Mouse (Mus musculus) intestine, embryonic 14.5 days (tissue): ENCODE measurements around the gene Tagln2. TPM values are rescaled to one million over a fixed set of nuclear protein-coding genes. Genes with fewer than 3 reads are reported as not detected.

Experiments used
- ATAC-seq: fragments of 200-750 bp; cut with Nextera tagmentation; replicated peaks from 2 replicates; pipeline ENCODE4 v1.8.0; 2017; ENCODE audit warnings: low read depth, moderate number of reproducible peaks, moderate TSS enrichment, moderate library complexity; ENCODE audit not compliant: low FRiP score, low TSS enrichment
- DNase-seq: peaks from one replicate; pipeline ENCODE4 v3.0.0-alpha.2; 2018; ENCODE audit warnings: low spot score
- H3K27ac ChIP-seq: fragments of 300-500 bp; sonication (generic); 2 replicates; pipeline ENCODE4 v1.5.1; 2014; ENCODE audit warnings: low read depth, mild to moderate bottlenecking, control low read depth
- H3K27me3 ChIP-seq: fragments of 300-500 bp; sonication (generic); replicated peaks from 2 replicates; pipeline ENCODE4 v1.6.1; 2014; ENCODE audit warnings: low read length, control low read depth; ENCODE audit not compliant: control insufficient read depth, insufficient read depth
- H3K36me3 ChIP-seq: fragments of 300-500 bp; sonication (generic); 2 replicates; pipeline ENCODE4 v1.6.1; 2014; ENCODE audit warnings: low read length, control low read depth; ENCODE audit not compliant: control insufficient read depth, insufficient read depth
- H3K4me1 ChIP-seq: fragments of 300-500 bp; sonication (generic); replicated peaks from 2 replicates; pipeline ENCODE4 v1.6.1; 2014; ENCODE audit warnings: low read length, control low read depth, mixed read lengths; ENCODE audit not compliant: control insufficient read depth, insufficient read depth
- H3K4me2 ChIP-seq: fragments of 300-500 bp; sonication (generic); 2 replicates; pipeline ENCODE4 v1.6.1; 2014; ENCODE audit warnings: low read length
- H3K4me3 ChIP-seq: fragments of 300-500 bp; sonication (generic); 2 replicates; pipeline ENCODE4 v1.5.1; 2014; ENCODE audit warnings: low read depth, low read length, control low read depth, mixed read lengths
- H3K9ac ChIP-seq: fragments of 300-500 bp; sonication (generic); 2 replicates; pipeline ENCODE4 v1.6.1; 2014; ENCODE audit warnings: mild to moderate bottlenecking, low read length
- H3K9me3 ChIP-seq: fragments of 300-500 bp; sonication (generic); 2 replicates; pipeline ENCODE4 v1.6.1; 2016; ENCODE audit warnings: low read length, control low read depth; ENCODE audit not compliant: control insufficient read depth
- WGBS: fragments of 180-500 bp; shearing (Covaris S2); extraction: QIAGEN DNeasy Blood & Tissue Kit; methylation state at CpG from one replicate; pipeline ENCODE4 v1.1.7; 2014; 5-methylcytosine and 5-hydroxymethylcytosine counted together
- polyA plus RNA-seq: library from polyadenylated mRNA; unstranded; fragments of >200 nt; fragmentation: Nextera tagmentation; extraction: Ambion mirVana; gene quantifications from 2 replicates; pipeline ENCODE4 v1.2.1, GENCODE M21; 2014

Gene Tagln2
- polyA plus RNA-seq, 1 experiment from 2014 or later = 241 TPM

DNA sequence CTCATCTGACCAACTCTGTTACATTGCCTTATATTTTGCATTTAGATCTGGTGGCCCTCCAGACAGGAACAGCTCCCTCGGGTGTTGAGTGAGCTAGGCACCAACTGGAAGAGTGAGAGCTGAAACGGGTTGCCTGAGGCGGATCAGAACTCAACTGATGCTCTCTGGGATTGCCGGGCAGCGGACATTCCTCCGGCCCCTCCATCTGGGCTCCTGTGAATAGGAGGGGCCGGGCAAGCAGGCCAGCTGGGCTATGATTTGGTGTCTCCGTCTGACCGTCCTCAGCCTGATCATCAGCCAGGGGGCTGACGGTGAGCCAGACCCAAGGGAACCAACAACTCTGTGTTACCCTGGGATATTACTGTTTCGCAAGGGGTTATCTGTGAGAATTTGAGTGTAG is 15.6 kb upstream of the Tagln2 start:
- Histone ChIP-seq H3K9me3 (no peaks in the 10 kb centered on the region), H3K36me3 (peaks cover 32% of the 10 kb centered on the region), H3K27me3 (no peaks in the 10 kb centered on the region), H3K4me2 (peak overlapping the region; percentile 77), H3K4me1 (peaks cover 31% of the 10 kb centered on the region), H3K27ac (no peak overlapping the region), H3K4me3 (peak overlapping the region; percentile 6; the same call in 1 of the 2 replicates), H3K9ac (no peak overlapping the region)
- no peak for DNase-seq
- no peak for ATAC-seq
- 53% methylated on average over 11 of the region's 11 CpGs for WGBS

DNA sequence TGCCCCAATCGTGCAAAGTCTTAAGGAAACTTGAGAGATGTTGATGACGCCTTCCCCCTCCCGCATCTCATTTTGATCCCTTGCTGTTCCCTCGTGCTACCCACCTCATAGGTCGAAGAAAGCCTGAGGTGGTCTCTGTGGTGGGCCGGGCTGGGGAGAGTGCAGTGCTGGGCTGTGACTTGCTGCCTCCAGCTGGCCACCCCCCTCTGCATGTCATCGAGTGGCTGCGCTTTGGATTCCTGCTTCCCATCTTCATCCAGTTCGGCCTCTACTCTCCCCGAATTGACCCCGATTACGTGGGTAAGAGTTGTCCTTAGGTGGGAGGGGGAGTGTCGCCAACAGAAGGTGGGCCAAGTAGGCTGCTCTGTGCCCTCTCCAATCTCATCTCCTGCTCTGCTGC is 15.2 kb upstream of the Tagln2 start:
- Histone ChIP-seq H3K36me3 (peaks cover 34% of the 10 kb centered on the region), H3K4me1 (peaks cover 31% of the 10 kb centered on the region), H3K4me2 (peak overlapping the region; percentile 77; the same call in 1 of the 2 replicates), H3K27me3 (no peaks in the 10 kb centered on the region), H3K27ac (no peak overlapping the region), H3K9ac (no peak overlapping the region), H3K4me3 (0 out of 2 replicates have a peak overlapping the region, but pooled peaks have one; percentile 4), H3K9me3 (no peaks in the 10 kb centered on the region)
- DNase-seq (no peak), ATAC-seq (no peak)
- 63% methylated on average over 13 of the region's 13 CpGs for WGBS

DNA sequence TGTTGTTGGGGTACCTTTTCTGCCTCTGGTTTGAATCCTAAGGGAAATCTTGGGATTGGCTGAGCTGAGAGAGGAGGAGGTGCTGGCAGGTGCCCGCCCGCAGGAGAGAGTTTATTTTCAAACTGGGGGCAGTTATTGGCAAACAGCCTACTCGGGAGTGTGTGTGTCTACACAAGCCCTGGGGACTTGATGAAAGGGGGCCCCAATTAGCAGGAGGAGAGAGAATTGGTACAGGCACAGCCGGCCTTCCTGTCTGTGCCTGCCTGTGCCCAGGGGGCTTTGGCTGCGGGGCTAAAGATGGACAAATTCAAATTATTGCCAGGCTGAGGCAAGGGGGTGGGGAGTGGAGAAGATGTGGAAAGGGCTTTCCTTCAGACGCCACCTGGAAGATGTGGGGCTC is 14.0 kb upstream of the Tagln2 start:
- H3K27me3 ChIP-seq = no peaks in the 10 kb centered on the region
- peaks cover 34% of the 10 kb centered on the region for H3K36me3 ChIP-seq
- DNase-seq (no peak), ATAC-seq (no peak)
- no peaks in the 10 kb centered on the region for H3K9me3 ChIP-seq
- no peak overlapping the region for H3K27ac ChIP-seq
- H3K9ac ChIP-seq = no peak overlapping the region
- 0 out of 2 replicates have a peak overlapping the region, but pooled peaks have one; percentile 9 for H3K4me2 ChIP-seq
- peaks cover 33% of the 10 kb centered on the region for H3K4me1 ChIP-seq
- no peak overlapping the region for H3K4me3 ChIP-seq
- WGBS = 48% methylated on average over 6 of the region's 6 CpGs

DNA sequence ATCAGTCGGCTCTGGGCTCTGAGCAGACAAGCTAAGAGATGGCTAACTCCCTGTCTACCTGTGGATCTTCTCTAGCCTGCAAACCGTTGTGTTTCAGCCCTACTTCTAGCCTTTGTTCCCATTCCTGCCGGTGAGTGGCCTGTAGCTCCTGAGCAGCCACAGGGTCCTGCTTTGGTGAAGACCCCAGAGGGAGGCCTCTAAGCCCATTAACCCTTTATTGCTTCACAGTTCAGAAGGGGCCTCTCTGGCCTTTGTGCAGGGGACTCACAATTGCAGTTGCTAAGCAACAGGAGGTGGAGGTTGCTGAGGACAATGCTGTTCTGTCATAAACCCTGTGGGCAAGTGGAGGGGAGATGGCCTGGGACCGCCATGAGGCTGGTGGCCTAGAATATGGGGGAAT is 13.6 kb upstream of the Tagln2 start:
- Histone ChIP-seq H3K4me2 (peak overlapping the region; percentile 9; the same call in 1 of the 2 replicates), H3K4me3 (no peak overlapping the region), H3K27ac (no peak overlapping the region), H3K36me3 (peaks cover 38% of the 10 kb centered on the region), H3K9ac (no peak overlapping the region), H3K4me1 (peaks cover 30% of the 10 kb centered on the region), H3K9me3 (no peaks in the 10 kb centered on the region), H3K27me3 (no peaks in the 10 kb centered on the region)
- WGBS = 29% methylated on average over 4 of the region's 4 CpGs
- no peak for DNase-seq
- ATAC-seq = no peak

DNA sequence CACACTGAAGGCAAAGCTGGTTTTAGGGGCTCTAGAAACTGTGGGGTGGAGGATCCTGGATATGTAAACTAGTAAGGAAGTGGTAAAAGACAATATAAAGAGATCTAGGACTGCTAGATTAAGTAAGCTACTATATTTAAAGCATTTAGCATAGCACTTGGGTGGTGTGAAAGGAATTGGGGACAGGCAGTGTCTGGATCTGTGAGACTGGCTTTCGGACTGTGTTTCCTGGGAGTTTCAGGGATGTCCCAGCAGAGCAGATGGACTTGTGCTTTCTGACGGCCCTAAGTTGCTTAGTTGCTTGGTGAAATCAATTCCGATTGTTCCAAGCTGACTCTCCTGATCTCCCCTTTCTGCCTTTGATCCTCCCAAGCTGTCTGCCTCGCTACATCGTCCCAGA is 13.2 kb upstream of the Tagln2 start:
- Histone ChIP-seq H3K4me1 (peaks cover 30% of the 10 kb centered on the region), H3K27ac (no peak overlapping the region), H3K4me3 (no peak overlapping the region), H3K9me3 (no peaks in the 10 kb centered on the region), H3K27me3 (no peaks in the 10 kb centered on the region), H3K9ac (no peak overlapping the region), H3K36me3 (peaks cover 42% of the 10 kb centered on the region), H3K4me2 (no peak overlapping the region)
- 77% methylated on average over 5 of the region's 5 CpGs for WGBS
- ATAC-seq = no peak
- DNase-seq = no peak

DNA sequence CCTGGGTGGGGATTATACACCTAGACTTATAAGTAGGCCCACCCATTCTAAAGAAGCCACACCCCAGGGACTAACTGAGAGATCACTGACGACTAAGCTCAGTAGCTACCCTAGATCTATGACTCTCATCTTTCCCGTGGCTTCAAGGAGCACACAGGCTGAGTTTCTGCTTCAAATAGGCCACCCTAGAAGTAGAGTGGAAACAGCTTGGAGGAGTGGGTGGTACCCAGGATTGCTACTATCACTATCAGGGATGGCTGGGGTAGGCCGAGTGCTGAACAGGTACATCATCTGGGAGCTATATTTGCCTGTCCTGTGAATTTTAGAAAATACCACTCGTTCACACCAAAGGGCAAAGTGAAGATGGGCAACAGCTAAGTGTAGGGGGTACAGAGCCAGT is 12.0 kb upstream of the Tagln2 start:
- 62% methylated on average over 4 of the region's 4 CpGs for WGBS
- H3K27me3 ChIP-seq = no peaks in the 10 kb centered on the region
- peaks cover 50% of the 10 kb centered on the region for H3K36me3 ChIP-seq
- H3K9ac ChIP-seq = no peak overlapping the region
- ATAC-seq (no peak), DNase-seq (no peak)
- no peak overlapping the region for H3K27ac ChIP-seq
- 0 out of 2 replicates have a peak overlapping the region, but pooled peaks have one; percentile 2 for H3K4me2 ChIP-seq
- peaks cover 30% of the 10 kb centered on the region for H3K4me1 ChIP-seq
- no peak overlapping the region for H3K4me3 ChIP-seq
- H3K9me3 ChIP-seq = no peaks in the 10 kb centered on the region

DNA sequence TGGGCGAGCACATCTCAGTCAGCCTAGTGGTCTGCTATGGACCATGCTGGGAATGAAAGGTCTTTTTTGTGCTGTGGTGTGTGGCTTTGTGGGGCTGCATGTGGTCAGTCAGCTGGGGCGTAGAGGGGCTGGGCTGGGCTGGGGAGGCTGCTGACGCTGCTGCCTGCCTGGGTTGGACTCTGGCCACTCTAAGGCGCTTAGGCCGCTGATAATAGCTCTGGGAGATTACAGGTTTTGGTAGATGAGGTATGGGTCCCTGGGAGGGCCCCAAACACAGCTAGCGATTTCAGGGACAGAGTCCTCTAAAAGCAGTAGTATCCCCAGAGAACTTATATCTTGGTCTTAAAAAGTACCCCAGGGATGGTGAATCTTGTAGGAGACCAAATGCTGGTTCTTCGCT is 11.0 kb upstream of the Tagln2 start:
- Histone ChIP-seq H3K27ac (no peak overlapping the region), H3K9ac (no peak overlapping the region), H3K9me3 (no peaks in the 10 kb centered on the region), H3K4me3 (no peak overlapping the region), H3K36me3 (peaks cover 54% of the 10 kb centered on the region), H3K4me2 (no peak overlapping the region), H3K27me3 (no peaks in the 10 kb centered on the region), H3K4me1 (peaks cover 30% of the 10 kb centered on the region)
- DNase-seq = no peak
- no peak for ATAC-seq
- WGBS = 75% methylated on average over 7 of the region's 7 CpGs

DNA sequence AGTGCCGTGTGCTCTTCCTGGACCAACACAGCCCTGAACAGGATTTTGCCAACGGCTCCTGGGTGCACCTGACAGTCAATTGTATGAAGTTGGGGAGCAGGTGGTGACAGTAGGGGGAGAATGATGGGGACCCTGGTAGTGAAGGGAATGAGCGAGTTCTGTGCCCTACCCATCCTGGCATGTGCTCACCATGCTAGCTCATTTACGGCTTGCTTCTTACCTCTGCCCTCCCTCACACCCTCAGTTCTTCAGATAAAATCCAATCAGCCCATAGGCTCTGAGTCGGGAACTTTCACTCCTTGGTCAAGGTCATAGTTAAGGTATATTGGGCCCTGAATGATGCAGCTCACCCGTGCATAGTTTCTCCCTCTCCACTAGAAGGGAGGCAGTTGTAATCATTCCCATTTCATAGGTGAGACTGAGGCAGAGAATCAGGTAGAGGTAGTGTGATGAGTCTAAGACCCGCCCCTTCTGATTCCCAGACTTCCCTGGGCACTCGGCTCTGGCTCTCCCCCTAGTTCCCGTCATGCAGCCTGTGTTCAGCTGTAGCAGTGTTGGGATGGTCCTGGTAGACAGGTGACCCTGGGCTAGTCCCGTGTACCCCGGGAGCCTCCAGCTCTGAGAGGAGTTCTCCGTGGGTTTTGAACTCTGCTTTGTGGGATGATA is 10.1 kb upstream of the Tagln2 start:
- Histone ChIP-seq H3K9ac (0 out of 2 replicates have a peak overlapping the region, but pooled peaks have one; percentile 10), H3K4me1 (peaks cover 27% of the 10 kb centered on the region), H3K27ac (no peak overlapping the region), H3K4me2 (peak overlapping the region; percentile 43), H3K9me3 (no peaks in the 10 kb centered on the region), H3K27me3 (no peaks in the 10 kb centered on the region), H3K36me3 (peaks cover 59% of the 10 kb centered on the region), H3K4me3 (0 out of 2 replicates have a peak overlapping the region, but pooled peaks have one; percentile 13)
- DNase-seq (no peak), ATAC-seq (peak; percentile 41)
- WGBS = 47% methylated on average over 12 of the region's 12 CpGs

DNA sequence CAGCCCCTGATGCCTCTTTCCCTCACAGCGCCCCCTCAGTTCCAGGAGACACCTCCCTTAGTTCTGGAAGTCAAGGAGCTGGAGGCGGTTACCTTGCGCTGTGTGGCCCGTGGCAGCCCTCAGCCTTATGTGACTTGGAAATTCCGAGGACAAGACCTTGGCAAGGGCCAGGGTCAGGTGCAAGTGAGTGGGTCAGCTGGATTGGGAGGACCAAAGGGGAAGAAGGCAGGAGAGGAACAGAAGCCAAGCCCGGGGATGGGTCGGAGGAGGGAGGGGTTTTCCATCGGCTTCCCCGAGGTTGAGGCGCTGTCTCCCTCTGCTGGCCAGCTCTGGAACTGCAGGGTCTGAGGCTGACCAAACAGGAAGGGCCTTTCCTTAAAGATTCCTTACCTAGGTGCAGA is 9.6 kb upstream of the Tagln2 start:
- DNase-seq = peak; percentile 99
- Histone ChIP-seq H3K4me1 (peaks cover 22% of the 10 kb centered on the region), H3K27ac (no peak overlapping the region), H3K36me3 (peaks cover 60% of the 10 kb centered on the region), H3K27me3 (no peaks in the 10 kb centered on the region), H3K9me3 (no peaks in the 10 kb centered on the region), H3K4me2 (peak overlapping the region; percentile 43), H3K9ac (0 out of 2 replicates have a peak overlapping the region, but pooled peaks have one; percentile 10), H3K4me3 (peak overlapping the region; percentile 13; the same call in 1 of the 2 replicates)
- peak; percentile 48 for ATAC-seq
- WGBS = 11% methylated on average over 10 of the region's 10 CpGs
